ENCODE assay signal across 8 mouse cellular contexts in genomic region chr12:17557344-17557966, GRCm38 (mm10). TPM values are rescaled to one million over a fixed set of nuclear protein-coding genes. Genes with fewer than 3 reads are reported as not detected.
A peak's percentile ranks its signal among the peaks of the same experiment; 100 is the strongest.
DNase-seq lines count a peak whose midpoint lies in the region; ATAC-seq lines count a peak whose summit lies in the region.

No protein-coding gene starts in this region.

- ATAC-seq in embryonic facial prominence, embryonic 14.5 days (ENCODE audit: low read depth) = peak; percentile 38
- no peak for ATAC-seq in limb, embryonic 13.5 days (ENCODE audit: low FRiP score, low read depth)

- no peak overlapping the region for H3K9ac ChIP-seq in embryonic facial prominence, embryonic 14.5 days (ENCODE audit: low read depth, low read length)
- no peak overlapping the region for H3K9ac ChIP-seq in limb, embryonic 13.5 days

- H3K4me3 ChIP-seq in embryonic facial prominence, embryonic 14.5 days (ENCODE audit: low read depth, low read length) = no peak overlapping the region
- H3K4me3 ChIP-seq in limb, embryonic 13.5 days = no peak overlapping the region

- H3K4me1 ChIP-seq in embryonic facial prominence, embryonic 14.5 days (ENCODE audit: control insufficient read depth, insufficient read depth, low read length) = no peaks in the 10 kb centered on the region
- H3K4me1 ChIP-seq in limb, embryonic 13.5 days = peaks cover 11% of the 10 kb centered on the region

- peak; percentile 62 for DNase-seq in cerebellum, adult 9-10 months
- DNase-seq in cerebellum, postnatal 36 days = no peak
- peak; percentile 66 for DNase-seq in ES-CJ7 (ENCODE audit: low read depth, low spot score)
- DNase-seq in embryonic facial prominence, embryonic 14.5 days (ENCODE audit: low spot score) = peak; percentile 72
- no peak for DNase-seq in right cerebral cortex, postnatal 14 days
- no peak for DNase-seq in gastrocnemius, postnatal 25 days
- DNase-seq in spleen, postnatal 14 days (ENCODE audit: low spot score in 2 of 2) = no peak

- H3K9me3 ChIP-seq in embryonic facial prominence, embryonic 14.5 days (ENCODE audit: control insufficient read depth, low read length) = no peaks in the 10 kb centered on the region
- H3K9me3 ChIP-seq in limb, embryonic 13.5 days = no peaks in the 10 kb centered on the region

- H3K36me3 ChIP-seq in embryonic facial prominence, embryonic 14.5 days (ENCODE audit: control insufficient read depth, insufficient read depth, low read length) = no peaks in the 10 kb centered on the region
- no peaks in the 10 kb centered on the region for H3K36me3 ChIP-seq in limb, embryonic 13.5 days

- H3K4me2 ChIP-seq in embryonic facial prominence, embryonic 14.5 days (ENCODE audit: low read depth, low read length) = peak overlapping the region; percentile 32; the same call in 1 of the 2 replicates
- H3K4me2 ChIP-seq in limb, embryonic 13.5 days (replicated peaks) = peak overlapping the region; percentile 38

- H3K27me3 ChIP-seq in embryonic facial prominence, embryonic 14.5 days (replicated peaks; ENCODE audit: control insufficient read depth, insufficient read depth, low read length) = no peaks in the 10 kb centered on the region
- no peaks in the 10 kb centered on the region for H3K27me3 ChIP-seq in limb, embryonic 13.5 days

- WGBS in embryonic facial prominence, embryonic 14.5 days = 29% methylated on average over 7 of the region's 7 CpGs
- WGBS in limb, embryonic 13.5 days = 34% methylated on average over 7 of the region's 7 CpGs

- H3K27ac ChIP-seq in embryonic facial prominence, embryonic 14.5 days (replicated peaks; ENCODE audit: low read depth, low read length) = no peak overlapping the region
- H3K27ac ChIP-seq in limb, embryonic 13.5 days = no peak overlapping the region

RNA-seq across cellular contexts. Expression of gene Odc1, which starts 12.9 kb away (rescaled TPM):
- 180 and 213 TPM in 2 replicates for polyA plus RNA-seq in embryonic facial prominence, embryonic 14.5 days (2014; fragmentation: Nextera tagmentation; extraction: Ambion mirVana)
- 185 and 191 TPM in 2 replicates for polyA plus RNA-seq in limb, embryonic 13.5 days (2015; fragmentation: Nextera tagmentation; extraction: Ambion mirVana)
- 10 to 100 TPM; 79.8 to 94.3 TPM for total RNA-seq in gastrocnemius, postnatal 25 days (2021)

Comparison
In these comparisons a context has a peak if more than half of its experiments do, and no peak if none do; other contexts are left out.
1. DNase-seq: peak in cerebellum, adult 9-10 months (single experiment), ES-CJ7 (single experiment) and embryonic facial prominence, embryonic 14.5 days (single experiment); none in cerebellum, postnatal 36 days (0 of 2), right cerebral cortex, postnatal 14 days (single experiment), gastrocnemius, postnatal 25 days (single experiment) and spleen, postnatal 14 days (0 of 2).